Mouse (Mus musculus) c-Kit-positive CD71-negative TER-119-negative erythroid progenitor cells, embryonic 14.5 days (primary cell): ENCODE measurements around the gene Npdc1.
"Not testable (repeated sequence)": the region's sequence is repeated elsewhere in the genome, so short reads cannot be mapped to it uniquely, and the experiment has no call there.

ENCODE experiments used
- DNase-seq: peaks from one replicate; pipeline ENCODE4 v3.0.0-alpha.2; 2013; ENCODE audit warnings: low read depth

Npdc1 gene

GRCm38 (mm10) chr2:25395721-25396596 is 3.2 kb upstream of the Npdc1 start, which contains the start of gene Entpd2:
Gene Entpd2, plus strand, starts transcription at chr2:25395874.
- no peak for DNase-seq

GRCm38 (mm10) chr2:25396597-25396983 is 2.6 kb upstream of the Npdc1 start:
- no peak for DNase-seq

- no peak for DNase-seq
These were observed 2.1 kb upstream of the Npdc1 start for GRCm38 (mm10) chr2:25397010-25397409.

GRCm38 (mm10) chr2:25398065-25398464 is 1.1 kb upstream of the Npdc1 start:
- DNase-seq: no peak

- no peak for DNase-seq
These were observed 1.1 kb downstream of the Npdc1 start for GRCm38 (mm10) chr2:25400291-25400690.

GRCm38 (mm10) chr2:25400764-25401163 is 1.6 kb downstream of the Npdc1 start:
- no peak for DNase-seq

GRCm38 (mm10) chr2:25402377-25402971 is 3.3 kb downstream of the Npdc1 start:
- DNase-seq: peak; percentile 95

- DNase-seq: no peak
These were observed 3.9 kb downstream of the Npdc1 start for GRCm38 (mm10) chr2:25402972-25403601.

GRCm38 (mm10) chr2:25403994-25404393 is 4.8 kb downstream of the Npdc1 start:
- no peak for DNase-seq

GRCm38 (mm10) chr2:25408908-25409307 is 9.8 kb downstream of the Npdc1 start:
- DNase-seq: no peak

GRCm38 (mm10) chr2:25413436-25413835 is 14.3 kb downstream of the Npdc1 start:
- not testable (repeated sequence) for DNase-seq

GRCm38 (mm10) chr2:25417426-25417825 is 18.3 kb downstream of the Npdc1 start:
- DNase-seq: no peak

GRCm38 (mm10) chr2:25421896-25422295 is 22.7 kb downstream of the Npdc1 start:
- DNase-seq: no peak

GRCm38 (mm10) chr2:25422587-25423410 is 23.6 kb downstream of the Npdc1 start, which contains the start of gene Fut7:
Gene Fut7, plus strand, starts transcription at chr2:25423267.
- no peak for DNase-seq

- DNase-seq: no peak
These were observed 24.5 kb downstream of the Npdc1 start for GRCm38 (mm10) chr2:25423626-25424025.

- DNase-seq: no peak
These were observed 26.3 kb downstream of the Npdc1 start for GRCm38 (mm10) chr2:25425481-25425880.

- peak; percentile 83 for DNase-seq
These were observed 27.6 kb downstream of the Npdc1 start for GRCm38 (mm10) chr2:25426721-25427191.

- DNase-seq: no peak
These were observed 28.1 kb downstream of the Npdc1 start for GRCm38 (mm10) chr2:25427256-25427655.

- peak; percentile 83 for DNase-seq
These were observed 29.5 kb downstream of the Npdc1 start, which contains the start of gene Abca2 for GRCm38 (mm10) chr2:25428442-25429236. Gene Abca2, plus strand, starts transcription at chr2:25428703.

- DNase-seq: no peak
These were observed 30.5 kb downstream of the Npdc1 start for GRCm38 (mm10) chr2:25429435-25430180.
